Mouse (Mus musculus) right cerebral cortex, postnatal 14 days (tissue): Measurements from ENCODE around the gene Lrig1.
"Not testable (repeated sequence)": the region's sequence is repeated elsewhere in the genome, so short reads cannot be mapped to it uniquely, and the experiment has no call there.

Source experiments
- DNase-seq: peaks from one replicate; pipeline ENCODE4 v3.0.0; 2022

The Lrig1 gene

GRCm38 (mm10) chr6:94558603-94559002, 141.4 kb downstream of the Lrig1 start:
- not testable (repeated sequence) for DNase-seq
